ENCODE assay signal across 19 mouse cellular contexts in genomic region chr13:28575202-28575851, GRCm38 (mm10).
A peak's percentile ranks its signal among the peaks of the same experiment; 100 is the strongest.
DNase-seq lines count a peak whose midpoint lies in the region; ATAC-seq lines count a peak whose summit lies in the region.
"Had no signal": no experiment of that assay in that cellular context is flagged by ENCODE, and none has a peak within 500 bp of the region (broad histone marks: within the 10 kb centered on the region; RNA-seq: fewer than 3 reads in every experiment).

No protein-coding gene starts in this region.

- peak overlapping the region; percentile 62; the same call in 1 of the 2 replicates for H3K27ac ChIP-seq in heart, embryonic 10.5 days
- H3K27ac ChIP-seq in embryonic facial prominence, embryonic 15.5 days (replicated peaks), result peak overlapping the region; percentile 69
- H3K27ac ChIP-seq in liver, embryonic 13.5 days, result no peak overlapping the region
- H3K27ac ChIP-seq in midbrain, embryonic 10.5 days (replicated peaks), result no peak overlapping the region
- H3K27ac ChIP-seq: macrophage; midbrain, embryonic 15.5 days; neural tube, embryonic 12.5 days; stomach, postnatal 0 days had no signal

- no peaks in the 10 kb centered on the region for H3K9me3 ChIP-seq in heart, embryonic 10.5 days
- H3K9me3 ChIP-seq in embryonic facial prominence, embryonic 15.5 days (replicated peaks), result no peaks in the 10 kb centered on the region
- no peaks in the 10 kb centered on the region for H3K9me3 ChIP-seq in liver, embryonic 13.5 days (replicated peaks)
- H3K9me3 ChIP-seq in midbrain, embryonic 10.5 days (replicated peaks), result no peaks in the 10 kb centered on the region
- H3K9me3 ChIP-seq: midbrain, embryonic 15.5 days; neural tube, embryonic 12.5 days had no signal

- no peaks in the 10 kb centered on the region for H3K36me3 ChIP-seq in heart, embryonic 10.5 days
- no peaks in the 10 kb centered on the region for H3K36me3 ChIP-seq in embryonic facial prominence, embryonic 15.5 days
- H3K36me3 ChIP-seq in liver, embryonic 13.5 days, result no peaks in the 10 kb centered on the region
- no peaks in the 10 kb centered on the region for H3K36me3 ChIP-seq in midbrain, embryonic 10.5 days
- H3K36me3 ChIP-seq: midbrain, embryonic 15.5 days; neural tube, embryonic 12.5 days had no signal

- H3K4me2 ChIP-seq in embryonic facial prominence, embryonic 15.5 days (replicated peaks), result no peak overlapping the region
- H3K4me2 ChIP-seq in liver, embryonic 13.5 days, result no peak overlapping the region
- H3K4me2 ChIP-seq: midbrain, embryonic 15.5 days; neural tube, embryonic 12.5 days had no signal

- H3K4me3 ChIP-seq in heart, embryonic 10.5 days, result no peak overlapping the region
- H3K4me3 ChIP-seq in embryonic facial prominence, embryonic 15.5 days (replicated peaks), result no peak overlapping the region
- H3K4me3 ChIP-seq in liver, embryonic 13.5 days (replicated peaks), result no peak overlapping the region
- no peak overlapping the region for H3K4me3 ChIP-seq in midbrain, embryonic 10.5 days
- H3K4me3 ChIP-seq: midbrain, embryonic 15.5 days; neural tube, embryonic 12.5 days had no signal

- H3K4me1 ChIP-seq in heart, embryonic 10.5 days, result peaks cover 12% of the 10 kb centered on the region
- H3K4me1 ChIP-seq in embryonic facial prominence, embryonic 15.5 days, result peaks cover 11% of the 10 kb centered on the region
- H3K4me1 ChIP-seq in liver, embryonic 13.5 days (replicated peaks), result peaks cover 29% of the 10 kb centered on the region
- H3K4me1 ChIP-seq in midbrain, embryonic 10.5 days, result no peaks in the 10 kb centered on the region
- H3K4me1 ChIP-seq: midbrain, embryonic 15.5 days; neural tube, embryonic 12.5 days had no signal

- WGBS in heart, embryonic 10.5 days, result 27% methylated on average over 9 of the region's 9 CpGs
- WGBS in embryonic facial prominence, embryonic 15.5 days, result 26% methylated on average over 9 of the region's 9 CpGs
- 41% methylated on average over 9 of the region's 9 CpGs for WGBS in liver, embryonic 13.5 days (ENCODE audit: insufficient replicate concordance)
- 70% methylated on average over 9 of the region's 9 CpGs for WGBS in midbrain, embryonic 10.5 days

- no peaks in the 10 kb centered on the region for H3K27me3 ChIP-seq in heart, embryonic 10.5 days (ENCODE audit: insufficient read depth, poor library complexity, severe bottlenecking)
- H3K27me3 ChIP-seq in embryonic facial prominence, embryonic 15.5 days, result no peaks in the 10 kb centered on the region
- no peaks in the 10 kb centered on the region for H3K27me3 ChIP-seq in liver, embryonic 13.5 days
- no peaks in the 10 kb centered on the region for H3K27me3 ChIP-seq in midbrain, embryonic 10.5 days (ENCODE audit: low read depth, poor library complexity, severe bottlenecking)
- H3K27me3 ChIP-seq: midbrain, embryonic 15.5 days; neural tube, embryonic 12.5 days had no signal

- H3K9ac ChIP-seq in embryonic facial prominence, embryonic 15.5 days, result no peak overlapping the region
- no peak overlapping the region for H3K9ac ChIP-seq in liver, embryonic 13.5 days
- H3K9ac ChIP-seq: midbrain, embryonic 15.5 days; neural tube, embryonic 12.5 days had no signal

- intact Hi-C loops in heart, postnatal 14 days (cut with DNase I), result no loop called here

- no peak for ATAC-seq in embryonic facial prominence, embryonic 15.5 days (ENCODE audit: insufficient number of reproducible peaks, low FRiP score, low TSS enrichment, low read depth)
- ATAC-seq in liver, embryonic 13.5 days (ENCODE audit: low read depth), result peak; percentile 67
- ATAC-seq: midbrain, embryonic 15.5 days had no signal

- no peak for DNase-seq in heart, embryonic 10.5 days (ENCODE audit: low spot score)
- no peak for DNase-seq in heart, postnatal 14 days
- peak; percentile 40 for DNase-seq in embryo, embryonic 10.5 days (ENCODE audit: low spot score)
- DNase-seq in liver, embryonic 13.5 days, result no peak
- DNase-seq in frontal cortex, adult 2 months (ENCODE audit: extremely low spot score in 1 of 2, low spot score in 1 of 2), result no peak
- DNase-seq in thymus, postnatal 10 days (ENCODE audit: low spot score in 2 of 2), result no peak
- DNase-seq in midbrain, embryonic 10.5 days (ENCODE audit: low spot score), result no peak
- DNase-seq: cerebellum, adult 8-10 months; gastrocnemius, postnatal 10 days; kidney, adult 8-10 months; kidney, postnatal 36 days; lung, adult 18-20 months; right cerebral cortex, postnatal 25 days; thymus, postnatal 25 days had no signal

Comparison
In these comparisons a context has a peak if more than half of its experiments do, and no peak if none do; other contexts are left out.
1. H3K27ac ChIP-seq: peak in heart, embryonic 10.5 days (single experiment) and embryonic facial prominence, embryonic 15.5 days (single experiment); none in liver, embryonic 13.5 days (single experiment) and midbrain, embryonic 10.5 days (single experiment).